Mouse (Mus musculus): ENCODE measurements around the gene Cript.

DNA sequence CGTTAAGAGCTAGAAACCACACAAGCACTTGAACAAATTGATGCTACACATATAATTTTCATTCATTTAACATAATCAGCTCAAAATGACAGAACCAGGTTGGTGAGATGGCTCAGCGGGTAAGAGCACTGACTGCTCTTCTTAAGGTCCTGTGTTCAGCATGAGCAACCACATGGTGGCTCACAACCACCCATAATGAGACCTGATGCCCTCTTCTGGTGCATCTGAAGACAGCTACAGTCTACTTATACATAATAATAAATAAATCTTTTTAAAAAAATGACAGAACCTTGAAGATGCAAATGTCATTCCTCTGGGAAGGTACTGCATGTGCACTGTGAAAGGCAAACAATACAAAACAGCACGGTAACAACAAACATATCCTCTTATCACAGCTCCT, 16.4 kb upstream of the Cript start:
- TF ChIP-seq CTCF (IDR thresholded peaks at IDR 0.05; ENCODE audit: control insufficient read depth, insufficient read depth, low read length) = no peak
- no peak for TF ChIP-seq POLR2A (IDR thresholded peaks at IDR 0.05; ENCODE audit: borderline replicate concordance, control insufficient read depth, low read depth, low read length)

All from bone marrow, adult 2 months (tissue).